24 mouse cellular contexts compared by ENCODE assay signal in genomic region chr17:43133106-43133505, GRCm38 (mm10).
DNase-seq lines count a peak whose midpoint lies in the region; ATAC-seq lines count a peak whose summit lies in the region.
"Had no signal": no experiment of that assay in that cellular context is flagged by ENCODE, and none has a peak within 500 bp of the region (broad histone marks: within the 10 kb centered on the region; RNA-seq: fewer than 3 reads in every experiment).

No protein-coding gene starts in this region.

- no peaks in the 10 kb centered on the region for H3K36me3 ChIP-seq in intestine, embryonic 15.5 days
- H3K36me3 ChIP-seq: embryonic facial prominence, embryonic 10.5 days; embryonic facial prominence, embryonic 13.5 days; forebrain, embryonic 12.5 days; forebrain, embryonic 15.5 days; hindbrain, embryonic 10.5 days; hindbrain, embryonic 13.5 days had no signal

- H3K4me3 ChIP-seq in intestine, embryonic 15.5 days (replicated peaks), result no peak overlapping the region
- H3K4me3 ChIP-seq: embryonic facial prominence, embryonic 10.5 days; embryonic facial prominence, embryonic 13.5 days; erythroblast, embryonic 14.5 days; forebrain, embryonic 12.5 days; forebrain, embryonic 15.5 days; hindbrain, embryonic 10.5 days; hindbrain, embryonic 13.5 days had no signal

- WGBS in intestine, embryonic 15.5 days, result 83% methylated on average over 4 of the region's 4 CpGs

- H3K27me3 ChIP-seq in intestine, embryonic 15.5 days (replicated peaks), result no peaks in the 10 kb centered on the region
- H3K27me3 ChIP-seq: embryonic facial prominence, embryonic 13.5 days; forebrain, embryonic 12.5 days; forebrain, embryonic 15.5 days; hindbrain, embryonic 13.5 days had no signal

- ATAC-seq in intestine, embryonic 15.5 days, result no peak
- ATAC-seq: CD4-positive, CD25-positive, alpha-beta regulatory T cell, adult 4 months; forebrain, embryonic 15.5 days; hindbrain, embryonic 16.5 days; intestine, embryonic 16.5 days had no signal

- no peak overlapping the region for H3K27ac ChIP-seq in intestine, embryonic 15.5 days
- H3K27ac ChIP-seq: embryonic facial prominence, embryonic 10.5 days; embryonic facial prominence, embryonic 13.5 days; forebrain, embryonic 12.5 days; forebrain, embryonic 15.5 days; hindbrain, embryonic 10.5 days; hindbrain, embryonic 13.5 days had no signal

- peak; percentile 46 for DNase-seq in gastrocnemius, adult 18-20 months (ENCODE audit: low spot score)
- DNase-seq in gastrocnemius, postnatal 4 days (ENCODE audit: low spot score in 2 of 2), result no peak
- DNase-seq in heart, adult 11 months, result peak; percentile 15
- DNase-seq in heart, postnatal 4 days, result no peak
- peak; percentile 79 for DNase-seq in skeletal muscle tissue, adult 2 months (ENCODE audit: low read depth, low spot score)
- DNase-seq: adrenal gland, adult 2 months; adrenal gland, postnatal 14 days; cerebellum, adult 11 months; cerebellum, adult 8-10 months; cerebellum, postnatal 25 days; embryo, embryonic 11 days; kidney, adult 18-20 months had no signal

- no peak overlapping the region for H3K4me2 ChIP-seq in intestine, embryonic 15.5 days (replicated peaks)
- H3K4me2 ChIP-seq: embryonic facial prominence, embryonic 13.5 days; forebrain, embryonic 12.5 days; forebrain, embryonic 15.5 days; heart, embryonic 11.5 days; hindbrain, embryonic 13.5 days had no signal

- H3K9ac ChIP-seq in intestine, embryonic 15.5 days, result no peak overlapping the region
- H3K9ac ChIP-seq: embryonic facial prominence, embryonic 13.5 days; forebrain, embryonic 12.5 days; forebrain, embryonic 15.5 days; hindbrain, embryonic 13.5 days had no signal

- no peaks in the 10 kb centered on the region for H3K4me1 ChIP-seq in intestine, embryonic 15.5 days (replicated peaks)
- H3K4me1 ChIP-seq: embryonic facial prominence, embryonic 10.5 days; embryonic facial prominence, embryonic 13.5 days; forebrain, embryonic 12.5 days; forebrain, embryonic 15.5 days had no signal

- no peaks in the 10 kb centered on the region for H3K9me3 ChIP-seq in intestine, embryonic 15.5 days
- H3K9me3 ChIP-seq: embryonic facial prominence, embryonic 10.5 days; embryonic facial prominence, embryonic 13.5 days; forebrain, embryonic 12.5 days; forebrain, embryonic 15.5 days; hindbrain, embryonic 10.5 days; hindbrain, embryonic 13.5 days had no signal

Comparison
In these comparisons a context has a peak if more than half of its experiments do, and no peak if none do; other contexts are left out.
1. DNase-seq: peak in gastrocnemius, adult 18-20 months (single experiment), heart, adult 11 months (single experiment) and skeletal muscle tissue, adult 2 months (single experiment); none in gastrocnemius, postnatal 4 days (0 of 2) and heart, postnatal 4 days (single experiment).